Mouse (Mus musculus): ENCODE measurements at regions not wholly inside any gene's neighbourhood (a gene's known extent, or its start where the extent isn't known, plus 50 kb on each side); places are given as distances from the start of the nearest gene placed in this dataset.

DNA sequence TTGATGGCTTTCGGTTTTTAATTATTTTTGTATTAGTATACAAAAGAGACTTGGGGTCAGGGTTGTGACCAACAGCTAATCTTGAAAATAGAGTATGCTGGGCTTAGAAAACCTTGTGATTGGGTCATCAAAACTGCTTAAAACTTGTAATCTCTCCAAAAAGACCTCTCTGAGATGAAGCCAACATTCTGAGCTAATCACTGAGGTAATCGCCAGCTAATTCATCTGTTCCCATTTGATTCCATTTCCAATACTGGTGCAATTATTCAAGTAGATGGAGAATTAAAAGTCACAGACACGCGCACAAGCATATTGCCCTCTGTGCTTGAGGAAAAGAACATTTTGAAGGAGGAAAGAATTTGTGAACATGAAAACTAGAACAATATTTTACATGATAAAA, 459.9 kb downstream of the Nuf2 start:
- 85% methylated on average over 4 of the region's 4 CpGs for WGBS
- no peak for ATAC-seq (replicated peaks; ENCODE audit: low FRiP score)
- no peaks in the 10 kb centered on the region for H3K27me3 ChIP-seq (replicated peaks; ENCODE audit: control insufficient read depth, insufficient read depth, low read length)
- H3K4me1 ChIP-seq (replicated peaks; ENCODE audit: control insufficient read depth, insufficient read depth, low read length), result no peaks in the 10 kb centered on the region
- no peak overlapping the region for H3K27ac ChIP-seq (ENCODE audit: low read depth, low read length)
- no peak overlapping the region for H3K9ac ChIP-seq (ENCODE audit: low read depth, low read length)
- no peak overlapping the region for H3K4me2 ChIP-seq
- no peak for DNase-seq (ENCODE audit: low spot score)
- no peaks in the 10 kb centered on the region for H3K9me3 ChIP-seq (ENCODE audit: control insufficient read depth, low read length)
- H3K36me3 ChIP-seq (ENCODE audit: control insufficient read depth, insufficient read depth, low read length), result no peaks in the 10 kb centered on the region
- H3K4me3 ChIP-seq (ENCODE audit: low read depth, low read length), result no peak overlapping the region

DNA sequence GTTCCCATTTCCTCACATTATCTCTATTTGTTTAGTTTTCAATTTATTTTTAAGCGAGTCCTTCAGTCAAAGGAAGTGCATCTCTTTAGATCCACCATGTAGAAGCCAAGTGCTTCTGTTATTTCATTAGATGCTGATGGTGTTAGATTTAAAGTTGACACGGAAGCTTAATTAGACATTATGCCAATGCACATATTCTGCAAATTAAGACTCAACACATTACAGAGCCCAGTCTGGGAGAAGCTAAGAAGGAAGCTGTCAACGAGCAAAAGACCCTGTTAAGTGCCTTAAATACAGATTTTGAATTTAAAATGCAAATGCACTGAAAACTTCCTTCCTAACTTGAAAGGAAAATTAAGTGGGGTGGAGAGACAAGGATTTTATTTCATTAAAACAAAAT, 461.6 kb downstream of the Nuf2 start:
- no peak for ATAC-seq (replicated peaks; ENCODE audit: low FRiP score)

DNA sequence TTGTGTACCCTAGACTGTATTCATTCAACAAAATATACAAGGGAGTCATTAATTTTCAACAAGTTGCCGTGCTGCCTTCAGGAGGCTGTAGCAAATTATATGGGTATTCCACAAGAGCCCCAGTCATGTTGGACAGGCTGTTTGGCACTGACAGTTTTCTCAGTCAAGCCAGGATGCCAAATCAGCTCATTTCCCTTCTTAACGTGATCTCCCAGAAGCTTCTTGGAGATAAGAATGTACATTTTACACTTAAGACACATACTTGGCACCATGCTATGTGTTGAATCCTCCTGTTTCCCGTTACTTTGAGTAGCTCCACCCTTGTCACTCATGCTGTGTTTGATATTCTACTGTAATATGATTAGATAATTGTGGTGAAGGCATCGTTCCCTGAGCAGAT, 464.5 kb downstream of the Nuf2 start:
- no peaks in the 10 kb centered on the region for H3K9me3 ChIP-seq (ENCODE audit: control insufficient read depth, low read length)
- H3K36me3 ChIP-seq (ENCODE audit: control insufficient read depth, insufficient read depth, low read length), result no peaks in the 10 kb centered on the region
- WGBS, result 52% methylated on average over 4 of the region's 4 CpGs
- no peak overlapping the region for H3K27ac ChIP-seq (ENCODE audit: low read depth, low read length)
- no peak overlapping the region for H3K9ac ChIP-seq (ENCODE audit: low read depth, low read length)
- H3K27me3 ChIP-seq (replicated peaks; ENCODE audit: control insufficient read depth, insufficient read depth, low read length), result no peaks in the 10 kb centered on the region
- no peaks in the 10 kb centered on the region for H3K4me1 ChIP-seq (replicated peaks; ENCODE audit: control insufficient read depth, insufficient read depth, low read length)
- DNase-seq (ENCODE audit: low spot score), result no peak
- H3K4me3 ChIP-seq (ENCODE audit: low read depth, low read length), result no peak overlapping the region
- H3K4me2 ChIP-seq, result no peak overlapping the region
- ATAC-seq (replicated peaks; ENCODE audit: low FRiP score), result no peak

More for the DNA sequence above, 461.6 kb downstream of the Nuf2 start:
- H3K27ac ChIP-seq (ENCODE audit: low read depth, low read length), result no peak overlapping the region
- no peak for DNase-seq (ENCODE audit: low spot score)
- H3K4me3 ChIP-seq (ENCODE audit: low read depth, low read length), result no peak overlapping the region
- no peaks in the 10 kb centered on the region for H3K9me3 ChIP-seq (ENCODE audit: control insufficient read depth, low read length)
- H3K4me2 ChIP-seq, result no peak overlapping the region
- no peak overlapping the region for H3K9ac ChIP-seq (ENCODE audit: low read depth, low read length)
- no peaks in the 10 kb centered on the region for H3K27me3 ChIP-seq (replicated peaks; ENCODE audit: control insufficient read depth, insufficient read depth, low read length)
- no peaks in the 10 kb centered on the region for H3K36me3 ChIP-seq (ENCODE audit: control insufficient read depth, insufficient read depth, low read length)
- no peaks in the 10 kb centered on the region for H3K4me1 ChIP-seq (replicated peaks; ENCODE audit: control insufficient read depth, insufficient read depth, low read length)
- 67% methylated on average over 3 of the region's 3 CpGs for WGBS

DNA sequence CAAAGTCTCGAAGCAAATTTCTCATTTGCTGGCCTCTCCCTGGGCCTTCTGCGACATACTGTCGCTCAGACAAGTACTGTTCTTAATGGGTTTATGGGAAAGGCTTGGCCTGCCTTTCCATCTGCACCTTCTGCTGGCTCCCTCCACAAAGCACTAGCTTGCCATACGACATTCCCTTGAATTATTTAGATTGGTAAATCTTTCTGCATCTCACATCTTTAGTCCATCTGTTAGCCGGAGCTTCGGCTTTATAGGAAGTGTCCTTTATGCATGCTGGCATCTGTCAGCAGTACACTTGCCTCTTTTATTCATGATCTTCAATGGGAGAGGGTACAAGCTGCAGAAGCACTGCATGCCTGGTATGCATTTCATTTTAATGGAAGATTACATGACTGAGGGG, 470.6 kb downstream of the Nuf2 start:
- H3K4me2 ChIP-seq, result no peak overlapping the region
- H3K4me3 ChIP-seq (ENCODE audit: low read depth, low read length), result no peak overlapping the region
- no peak for DNase-seq (ENCODE audit: low spot score)
- H3K27me3 ChIP-seq (replicated peaks; ENCODE audit: control insufficient read depth, insufficient read depth, low read length), result no peaks in the 10 kb centered on the region
- no peaks in the 10 kb centered on the region for H3K9me3 ChIP-seq (ENCODE audit: control insufficient read depth, low read length)
- no peaks in the 10 kb centered on the region for H3K4me1 ChIP-seq (replicated peaks; ENCODE audit: control insufficient read depth, insufficient read depth, low read length)
- ATAC-seq (replicated peaks; ENCODE audit: low FRiP score), result no peak
- H3K9ac ChIP-seq (ENCODE audit: low read depth, low read length), result no peak overlapping the region
- H3K36me3 ChIP-seq (ENCODE audit: control insufficient read depth, insufficient read depth, low read length), result no peaks in the 10 kb centered on the region
- 83% methylated on average over 6 of the region's 6 CpGs for WGBS
- H3K27ac ChIP-seq (ENCODE audit: low read depth, low read length), result no peak overlapping the region

DNA sequence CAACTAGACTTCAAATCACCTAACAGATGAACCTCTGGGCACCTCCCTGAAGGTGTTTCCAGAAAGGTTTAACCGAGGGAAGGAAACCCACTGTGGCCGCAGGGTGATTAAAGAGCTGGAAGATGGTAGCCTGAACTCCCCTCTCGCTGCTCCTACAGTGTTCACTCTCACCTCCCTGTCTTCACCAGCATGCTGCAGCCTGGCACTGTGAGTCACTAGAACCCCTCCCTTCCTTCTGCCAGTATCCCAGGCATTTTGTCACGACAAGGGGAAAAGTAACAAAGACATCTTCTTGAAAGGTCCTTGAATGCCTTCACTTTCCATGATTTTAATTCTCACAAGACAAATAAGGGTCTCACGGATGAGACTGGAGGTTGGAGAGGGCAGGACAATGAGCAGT, 471.1 kb downstream of the Nuf2 start:
- no peak overlapping the region for H3K9ac ChIP-seq (ENCODE audit: low read depth, low read length)
- no peak overlapping the region for H3K4me3 ChIP-seq (ENCODE audit: low read depth, low read length)
- WGBS, result 73% methylated on average over 5 of the region's 5 CpGs
- no peak overlapping the region for H3K4me2 ChIP-seq
- H3K27me3 ChIP-seq (replicated peaks; ENCODE audit: control insufficient read depth, insufficient read depth, low read length), result no peaks in the 10 kb centered on the region
- H3K4me1 ChIP-seq (replicated peaks; ENCODE audit: control insufficient read depth, insufficient read depth, low read length), result no peaks in the 10 kb centered on the region
- ATAC-seq (replicated peaks; ENCODE audit: low FRiP score) (no peak), DNase-seq (ENCODE audit: low spot score) (no peak)
- no peak overlapping the region for H3K27ac ChIP-seq (ENCODE audit: low read depth, low read length)
- no peaks in the 10 kb centered on the region for H3K9me3 ChIP-seq (ENCODE audit: control insufficient read depth, low read length)
- no peaks in the 10 kb centered on the region for H3K36me3 ChIP-seq (ENCODE audit: control insufficient read depth, insufficient read depth, low read length)

DNA sequence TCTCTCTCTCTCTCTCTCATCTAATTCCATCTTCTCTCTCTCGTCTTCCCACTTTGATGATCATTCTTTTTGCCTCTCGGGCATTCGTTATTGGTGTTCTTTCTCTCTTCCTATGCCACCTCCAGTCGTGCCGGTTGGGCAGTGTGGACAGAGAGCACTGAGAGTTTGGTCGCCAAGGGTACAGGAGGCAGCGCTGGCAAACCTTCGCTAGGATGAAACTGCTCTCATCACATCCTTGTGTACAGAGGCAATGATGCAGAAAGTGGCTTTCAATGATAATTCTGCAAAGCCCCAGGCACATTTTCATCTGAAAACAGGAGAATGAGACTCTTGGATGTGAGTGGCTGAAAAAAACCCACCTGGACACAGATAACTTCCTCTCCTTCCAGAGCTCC, 479.4 kb downstream of the Nuf2 start:
- ATAC-seq (replicated peaks; ENCODE audit: low FRiP score) (no peak), DNase-seq (ENCODE audit: low spot score) (no peak)
- H3K4me2 ChIP-seq, result no peak overlapping the region
- no peaks in the 10 kb centered on the region for H3K27me3 ChIP-seq (replicated peaks; ENCODE audit: control insufficient read depth, insufficient read depth, low read length)
- no peaks in the 10 kb centered on the region for H3K4me1 ChIP-seq (replicated peaks; ENCODE audit: control insufficient read depth, insufficient read depth, low read length)
- H3K9ac ChIP-seq (ENCODE audit: low read depth, low read length), result no peak overlapping the region
- no peaks in the 10 kb centered on the region for H3K9me3 ChIP-seq (ENCODE audit: control insufficient read depth, low read length)
- H3K36me3 ChIP-seq (ENCODE audit: control insufficient read depth, insufficient read depth, low read length), result no peaks in the 10 kb centered on the region
- WGBS, result 84% methylated on average over 8 of the region's 8 CpGs
- H3K27ac ChIP-seq (ENCODE audit: low read depth, low read length), result no peak overlapping the region
- H3K4me3 ChIP-seq (ENCODE audit: low read depth, low read length), result no peak overlapping the region

DNA sequence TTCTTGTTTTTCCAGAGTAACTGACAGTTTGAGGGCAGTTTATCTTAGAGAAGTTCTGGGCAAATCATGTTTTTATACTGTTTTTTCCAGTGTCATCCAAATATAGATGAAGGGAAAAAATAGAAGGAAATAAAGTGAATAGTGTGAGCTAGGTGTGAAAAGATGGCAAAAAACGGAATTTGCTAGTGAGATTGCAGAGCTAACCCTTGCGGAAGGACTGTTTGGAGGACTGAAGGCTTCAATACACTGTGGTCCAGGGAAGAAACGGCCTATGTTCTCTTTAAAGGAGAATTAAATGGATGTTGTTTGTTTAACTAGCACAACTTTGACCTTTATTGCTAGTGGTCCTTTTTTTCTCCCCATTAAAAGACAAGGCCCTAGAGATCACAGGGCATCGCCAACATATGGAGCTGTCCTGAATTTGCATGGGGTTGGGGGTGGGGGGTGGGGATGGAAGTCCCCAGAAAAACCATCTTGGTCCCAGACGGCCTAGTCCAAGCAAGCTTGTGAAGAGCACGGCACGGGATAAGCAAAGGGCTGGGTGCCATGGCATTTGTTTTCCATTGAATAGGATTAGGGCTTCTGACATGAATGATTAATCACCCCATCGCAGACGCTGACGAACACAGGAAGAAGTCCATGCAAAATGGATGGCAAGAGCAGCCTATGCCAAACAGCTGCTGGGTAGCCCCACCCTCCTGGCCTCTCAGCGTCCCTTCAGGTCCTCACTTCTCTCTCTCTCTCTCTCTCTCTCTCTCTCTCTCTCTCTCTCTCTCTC, 480.0 kb downstream of the Nuf2 start:
- ATAC-seq (replicated peaks; ENCODE audit: low FRiP score), result no peak
- no peaks in the 10 kb centered on the region for H3K27me3 ChIP-seq (replicated peaks; ENCODE audit: control insufficient read depth, insufficient read depth, low read length)
- 48% methylated on average over 11 of the region's 11 CpGs for WGBS

DNA sequence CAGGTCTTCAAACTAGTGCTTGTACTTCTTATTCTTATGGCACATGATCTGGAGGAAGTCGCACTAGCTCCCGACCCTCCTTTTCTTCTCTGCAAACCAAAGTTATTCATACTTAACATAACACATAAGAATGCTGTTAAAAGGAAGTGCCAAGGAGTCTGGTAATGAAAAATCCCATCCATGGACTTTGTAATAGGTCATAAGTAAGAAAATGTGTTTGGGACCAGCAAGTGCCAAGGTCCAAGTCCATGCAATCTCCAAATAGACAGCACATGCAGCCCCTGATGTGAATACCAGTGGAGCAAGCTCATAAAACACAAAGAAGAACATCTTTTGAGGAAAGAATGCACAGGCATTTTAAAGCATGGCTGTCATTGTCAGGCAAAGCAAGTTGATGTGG, 481.4 kb downstream of the Nuf2 start:
- Histone ChIP-seq H3K27me3 (replicated peaks; ENCODE audit: control insufficient read depth, insufficient read depth, low read length) (no peaks in the 10 kb centered on the region), H3K9me3 (ENCODE audit: control insufficient read depth, low read length) (no peaks in the 10 kb centered on the region), H3K4me3 (ENCODE audit: low read depth, low read length) (no peak overlapping the region), H3K4me1 (replicated peaks; ENCODE audit: control insufficient read depth, insufficient read depth, low read length) (no peaks in the 10 kb centered on the region), H3K9ac (ENCODE audit: low read depth, low read length) (no peak overlapping the region), H3K36me3 (ENCODE audit: control insufficient read depth, insufficient read depth, low read length) (no peaks in the 10 kb centered on the region), H3K27ac (ENCODE audit: low read depth, low read length) (no peak overlapping the region), H3K4me2 (no peak overlapping the region)
- WGBS, result 92% methylated on average over 2 of the region's 2 CpGs
- no peak for ATAC-seq (replicated peaks; ENCODE audit: low FRiP score)
- no peak for DNase-seq (ENCODE audit: low spot score)

More for the DNA sequence above, 480.0 kb downstream of the Nuf2 start:
- H3K36me3 ChIP-seq (ENCODE audit: control insufficient read depth, insufficient read depth, low read length), result no peaks in the 10 kb centered on the region
- DNase-seq (ENCODE audit: low spot score), result no peak
- H3K27ac ChIP-seq (ENCODE audit: low read depth, low read length), result no peak overlapping the region
- no peak overlapping the region for H3K9ac ChIP-seq (ENCODE audit: low read depth, low read length)
- no peaks in the 10 kb centered on the region for H3K4me1 ChIP-seq (replicated peaks; ENCODE audit: control insufficient read depth, insufficient read depth, low read length)
- no peaks in the 10 kb centered on the region for H3K9me3 ChIP-seq (ENCODE audit: control insufficient read depth, low read length)
- no peak overlapping the region for H3K4me2 ChIP-seq
- H3K4me3 ChIP-seq (ENCODE audit: low read depth, low read length), result no peak overlapping the region

DNA sequence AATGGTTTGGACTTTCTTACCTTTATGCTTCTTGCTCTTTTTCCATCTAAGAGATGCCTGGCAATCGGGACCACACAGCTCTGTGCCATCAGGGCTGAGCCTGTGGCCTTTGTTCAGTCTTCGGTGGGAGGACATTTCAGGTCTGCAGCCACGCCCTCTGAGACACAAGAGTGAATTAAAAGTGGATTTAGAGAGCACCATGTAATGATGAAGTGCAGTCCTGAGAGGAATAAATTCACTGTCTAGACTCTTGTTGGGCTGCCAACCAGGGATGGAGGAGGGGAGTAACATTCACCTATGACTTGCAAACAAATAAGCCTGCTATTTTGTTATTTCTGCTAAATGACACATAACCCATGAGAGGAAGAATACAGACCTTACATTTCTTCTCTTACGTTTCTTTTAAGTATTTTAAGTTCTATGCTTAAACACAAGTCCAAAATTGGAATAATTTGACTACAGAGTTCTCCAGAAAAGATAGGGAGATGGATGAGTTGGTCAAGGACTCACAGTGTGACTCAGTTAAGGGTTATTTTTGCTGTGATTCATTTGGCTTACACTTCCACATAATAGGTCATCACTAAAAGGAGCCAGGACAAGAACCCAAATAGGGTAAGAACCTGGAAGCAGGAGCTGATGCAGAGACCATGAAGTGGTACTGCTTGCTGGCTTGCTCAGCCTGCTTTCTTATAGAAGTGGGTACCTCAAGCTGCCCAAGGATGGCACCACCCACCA, 484.3 kb downstream of the Nuf2 start:
- H3K9ac ChIP-seq (ENCODE audit: low read depth, low read length), result no peak overlapping the region
- H3K4me3 ChIP-seq (ENCODE audit: low read depth, low read length), result no peak overlapping the region
- ATAC-seq (replicated peaks; ENCODE audit: low FRiP score) (no peak), DNase-seq (ENCODE audit: low spot score) (no peak)
- no peaks in the 10 kb centered on the region for H3K9me3 ChIP-seq (ENCODE audit: control insufficient read depth, low read length)
- no peaks in the 10 kb centered on the region for H3K27me3 ChIP-seq (replicated peaks; ENCODE audit: control insufficient read depth, insufficient read depth, low read length)
- H3K4me1 ChIP-seq (replicated peaks; ENCODE audit: control insufficient read depth, insufficient read depth, low read length), result no peaks in the 10 kb centered on the region
- H3K36me3 ChIP-seq (ENCODE audit: control insufficient read depth, insufficient read depth, low read length), result no peaks in the 10 kb centered on the region
- H3K27ac ChIP-seq (ENCODE audit: low read depth, low read length), result no peak overlapping the region
- no peak overlapping the region for H3K4me2 ChIP-seq
- 81% methylated on average over 4 of the region's 4 CpGs for WGBS

Data from liver, embryonic 11.5 days (tissue).